Mouse (Mus musculus): ENCODE results near the gene Lpin3.

DNA sequence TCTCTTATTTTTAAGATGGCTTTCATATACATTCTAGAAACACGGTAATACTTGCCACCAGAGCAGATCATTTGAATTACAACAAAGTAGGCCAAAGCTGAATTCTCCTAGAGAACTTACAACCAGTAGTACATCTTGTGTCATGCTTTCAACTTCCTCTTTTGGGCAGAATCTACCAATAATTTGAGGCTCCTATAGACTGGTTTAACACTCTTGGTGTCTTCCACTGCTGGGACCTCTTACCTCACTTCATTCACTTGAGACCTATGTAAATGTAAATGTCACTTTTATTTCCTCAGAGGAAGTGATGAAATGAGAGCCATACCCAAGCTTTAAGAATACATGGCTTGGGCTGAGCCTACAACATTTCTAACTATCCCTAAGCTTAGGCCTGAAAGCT lies 16.4 kb upstream of the Lpin3 start:
- TF ChIP-seq CTCF (IDR thresholded peaks at IDR 0.05; ENCODE audit: control insufficient read depth, insufficient read depth, low read length) (no peak), POLR2A (IDR thresholded peaks at IDR 0.05; ENCODE audit: borderline replicate concordance, control insufficient read depth, low read depth, low read length) (no peak)
